Mouse (Mus musculus) ES-E14 (cell line): ENCODE results near the gene Ivd.

Source experiments
- CHD2 ChIP-seq: IDR thresholded peaks from 2 replicates; pipeline ENCODE4 v1.6.1; 2014; ENCODE audit warnings: mild to moderate bottlenecking, low read depth, low read length, inconsistent platforms
- HCFC1 ChIP-seq: IDR thresholded peaks from 2 replicates; pipeline ENCODE4 v1.6.1; 2012; ENCODE audit warnings: low read length, inconsistent platforms, borderline replicate concordance; ENCODE audit not compliant: insufficient read depth
- MAFK ChIP-seq: IDR thresholded peaks from 2 replicates; pipeline ENCODE4 v1.6.1; 2014; ENCODE audit warnings: mild to moderate bottlenecking, low read depth, low read length, inconsistent platforms; ENCODE audit not compliant: insufficient read depth
- ZC3H11A ChIP-seq: IDR thresholded peaks from 2 replicates; pipeline ENCODE4 v1.6.1; 2012; ENCODE audit warnings: low read depth, mild to moderate bottlenecking, inconsistent platforms, low read length, borderline replicate concordance
- ZNF384 ChIP-seq: IDR thresholded peaks from 2 replicates; pipeline ENCODE4 v1.6.1; 2012; ENCODE audit warnings: low read depth, low read length, inconsistent platforms

DNA sequence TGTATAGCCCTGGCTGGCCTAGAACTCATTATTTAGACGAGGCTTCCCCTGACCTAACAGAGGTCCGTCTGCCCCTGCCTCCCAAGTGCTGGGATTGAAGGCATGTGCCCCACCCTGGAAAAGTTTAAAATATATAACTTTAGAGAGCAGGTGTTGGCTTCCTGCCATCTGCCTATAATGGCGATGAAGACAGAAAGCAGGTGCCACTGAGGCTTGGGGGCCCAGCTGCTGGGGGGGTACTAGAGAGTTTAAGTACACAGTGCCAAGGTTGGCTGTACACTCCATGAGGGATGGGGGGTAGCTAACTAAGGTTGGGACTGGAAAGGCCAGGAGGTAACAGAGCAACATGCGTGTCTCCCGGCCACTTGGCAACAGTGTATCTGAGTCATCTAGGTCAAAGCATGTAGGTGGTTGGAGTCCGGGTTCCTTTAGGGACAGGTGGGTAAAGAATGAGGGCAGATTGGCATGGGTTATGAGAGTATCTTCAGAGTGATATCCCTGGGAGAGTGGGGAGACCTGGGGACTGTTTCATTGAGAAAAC is 12.2 kb downstream of the Ivd start:
- no peak for TF ChIP-seq CHD2
- TF ChIP-seq ZNF384, result no peak
- no peak for TF ChIP-seq MAFK
- TF ChIP-seq ZC3H11A, result no peak
- TF ChIP-seq HCFC1, result no peak
